Mouse (Mus musculus): ENCODE results near the gene Arhgap15. TPM values are rescaled to one million over a fixed set of nuclear protein-coding genes. Genes with fewer than 3 reads are reported as not detected.

Gene Arhgap15
- total RNA-seq, 1 experiment, result not detected

GRCm38 (mm10) chr2:44103321-44103720 lies 354.7 kb downstream of the Arhgap15 start:
- H3K4me1 ChIP-seq (ENCODE audit: control insufficient read depth in 2 of 2, insufficient read depth in 2 of 2, low read length in 2 of 2, poor library complexity in 1 of 2), result no peaks in the 10 kb centered on the region
- no peaks in the 10 kb centered on the region for H3K9me3 ChIP-seq (ENCODE audit: control insufficient read depth, insufficient read depth, low read depth, low read length)
- in situ Hi-C loops (cut with MboI; ENCODE audit: low sequenced_read_pairs in 2 of 2, unreplicated experiment in 2 of 2), result no loop called here
- no peaks in the 10 kb centered on the region for H3K36me3 ChIP-seq (ENCODE audit: control insufficient read depth, insufficient read depth, low read length, poor library complexity, severe bottlenecking)
- no peak overlapping the region for H3K4me3 ChIP-seq (ENCODE audit: insufficient read depth in 1 of 2, low read depth in 1 of 2, low read length in 2 of 2, poor library complexity in 1 of 2, severe bottlenecking in 1 of 2)
- DNase-seq (ENCODE audit: low read depth, low spot score), result no peak
- TF ChIP-seq HCFC1 (IDR thresholded peaks at IDR 0.05; ENCODE audit: borderline replicate concordance, insufficient read depth, low read length) (no peak), CHD2 (IDR thresholded peaks at IDR 0.05; ENCODE audit: low read depth, low read length) (no peak), ZC3H11A (IDR thresholded peaks at IDR 0.05; ENCODE audit: borderline replicate concordance, low read depth, low read length) (no peak)
- H3K9ac ChIP-seq (ENCODE audit: insufficient read depth, low read depth, low read length, poor library complexity, severe bottlenecking), result no peak overlapping the region
- no peak overlapping the region for H3K27ac ChIP-seq (ENCODE audit: insufficient read depth, low read depth, low read length, poor library complexity, severe bottlenecking)

DNA sequence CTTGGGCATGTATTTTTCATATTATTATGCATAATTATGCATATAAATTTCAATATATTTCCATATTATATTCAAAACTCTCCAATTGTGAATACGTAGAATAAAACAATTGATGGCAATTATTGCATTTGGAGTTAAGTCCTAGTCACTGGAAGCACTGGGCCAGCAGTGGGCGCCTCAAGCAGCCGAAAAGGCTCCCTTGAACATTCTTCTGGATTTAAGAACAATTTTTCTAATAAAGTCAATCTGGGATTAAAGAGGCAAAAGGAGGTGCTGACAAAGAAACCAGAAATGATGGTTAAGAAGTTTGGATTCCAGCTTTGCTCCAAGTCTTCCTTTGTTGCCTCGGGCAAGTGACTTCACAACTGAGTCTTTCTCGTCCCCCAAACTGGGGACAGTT lies 355.1 kb downstream of the Arhgap15 start:
- Histone ChIP-seq H3K36me3 (ENCODE audit: control insufficient read depth, insufficient read depth, low read length, poor library complexity, severe bottlenecking) (no peaks in the 10 kb centered on the region), H3K9ac (ENCODE audit: insufficient read depth, low read depth, low read length, poor library complexity, severe bottlenecking) (no peak overlapping the region), H3K4me3 (ENCODE audit: insufficient read depth in 1 of 2, low read depth in 1 of 2, low read length in 2 of 2, poor library complexity in 1 of 2, severe bottlenecking in 1 of 2) (no peak overlapping the region), H3K27ac (ENCODE audit: insufficient read depth, low read depth, low read length, poor library complexity, severe bottlenecking) (no peak overlapping the region), H3K4me1 (ENCODE audit: control insufficient read depth in 2 of 2, insufficient read depth in 2 of 2, low read length in 2 of 2, poor library complexity in 1 of 2) (no peaks in the 10 kb centered on the region), H3K9me3 (ENCODE audit: control insufficient read depth, insufficient read depth, low read depth, low read length) (no peaks in the 10 kb centered on the region)
- TF ChIP-seq MAFK (IDR thresholded peaks at IDR 0.05; ENCODE audit: insufficient read depth, low read depth, low read length), result no peak
- no peak for TF ChIP-seq ZNF384 (IDR thresholded peaks at IDR 0.05; ENCODE audit: low read depth, low read length)
- TF ChIP-seq ZC3H11A (IDR thresholded peaks at IDR 0.05; ENCODE audit: borderline replicate concordance, low read depth, low read length), result no peak
- no peak for TF ChIP-seq CHD2 (IDR thresholded peaks at IDR 0.05; ENCODE audit: low read depth, low read length)
- no peak for TF ChIP-seq HCFC1 (IDR thresholded peaks at IDR 0.05; ENCODE audit: borderline replicate concordance, insufficient read depth, low read length)
- in situ Hi-C loops (cut with MboI; ENCODE audit: low sequenced_read_pairs in 2 of 2, unreplicated experiment in 2 of 2), result no loop called here
- DNase-seq (ENCODE audit: low read depth, low spot score), result no peak

DNA sequence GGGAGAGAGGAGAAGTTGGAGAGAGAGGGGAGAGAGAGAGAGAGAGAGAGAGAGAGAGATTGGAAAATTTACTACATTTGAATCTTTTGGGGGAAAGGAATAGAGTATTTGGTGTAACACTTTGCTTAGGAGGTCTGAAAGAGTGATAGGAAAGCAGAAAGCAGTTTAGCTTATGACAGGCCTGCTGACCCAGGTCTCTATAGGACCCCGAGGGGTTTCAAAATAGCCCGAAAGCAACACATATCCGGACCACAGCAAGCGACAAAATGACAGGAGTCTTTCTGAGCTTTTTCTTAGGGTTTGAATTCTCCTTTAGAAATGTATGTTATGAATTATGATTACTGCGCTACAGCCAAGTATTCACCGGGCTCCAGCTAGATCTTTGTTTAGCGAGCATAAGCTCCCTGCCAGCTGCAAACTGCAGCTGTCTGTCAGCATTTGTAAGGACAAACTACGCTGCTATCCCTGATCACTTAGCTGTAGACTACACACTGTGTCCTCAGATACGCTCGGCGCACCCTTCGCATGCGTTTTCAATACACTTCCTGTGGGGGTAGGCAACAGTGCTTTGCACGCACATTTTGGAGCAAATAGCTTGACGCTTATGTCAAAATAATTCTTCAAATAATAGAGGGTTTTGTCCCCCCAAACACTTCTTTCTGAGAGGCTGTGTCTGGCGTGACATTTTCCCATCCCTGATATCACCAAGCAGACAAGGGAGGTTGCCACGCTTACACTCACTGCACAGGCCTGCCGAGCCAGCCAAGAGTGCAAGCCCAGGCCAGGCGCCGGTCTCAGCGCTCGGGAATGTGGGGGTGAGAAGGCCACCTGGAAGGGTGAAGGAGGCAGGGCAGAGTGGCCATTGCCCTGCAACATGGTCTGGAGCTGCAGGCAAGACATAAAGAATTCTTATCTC lies 355.9 kb downstream of the Arhgap15 start:
- Histone ChIP-seq H3K27ac (ENCODE audit: insufficient read depth, low read depth, low read length, poor library complexity, severe bottlenecking) (no peak overlapping the region), H3K36me3 (ENCODE audit: control insufficient read depth, insufficient read depth, low read length, poor library complexity, severe bottlenecking) (no peaks in the 10 kb centered on the region), H3K4me3 (ENCODE audit: insufficient read depth in 1 of 2, low read depth in 1 of 2, low read length in 2 of 2, poor library complexity in 1 of 2, severe bottlenecking in 1 of 2) (0 out of 4 replicates have a peak overlapping the region, but pooled peaks of 1 of the 2 experiments have one; percentile 8), H3K9me3 (ENCODE audit: control insufficient read depth, insufficient read depth, low read depth, low read length) (no peaks in the 10 kb centered on the region), H3K4me1 (ENCODE audit: control insufficient read depth in 2 of 2, insufficient read depth in 2 of 2, low read length in 2 of 2, poor library complexity in 1 of 2) (no peaks in the 10 kb centered on the region), H3K9ac (ENCODE audit: insufficient read depth, low read depth, low read length, poor library complexity, severe bottlenecking) (no peak overlapping the region)
- TF ChIP-seq ZC3H11A (IDR thresholded peaks at IDR 0.05; ENCODE audit: borderline replicate concordance, low read depth, low read length) (no peak), HCFC1 (IDR thresholded peaks at IDR 0.05; ENCODE audit: borderline replicate concordance, insufficient read depth, low read length) (no peak), ZNF384 (IDR thresholded peaks at IDR 0.05; ENCODE audit: low read depth, low read length) (no peak), CHD2 (IDR thresholded peaks at IDR 0.05; ENCODE audit: low read depth, low read length) (no peak), MAFK (IDR thresholded peaks at IDR 0.05; ENCODE audit: insufficient read depth, low read depth, low read length) (no peak)
- in situ Hi-C loops (cut with MboI; ENCODE audit: low sequenced_read_pairs in 2 of 2, unreplicated experiment in 2 of 2), result no loop called here
- DNase-seq (ENCODE audit: low read depth, low spot score), result no peak

- no peak overlapping the region for H3K9ac ChIP-seq (ENCODE audit: insufficient read depth, low read depth, low read length, poor library complexity, severe bottlenecking)
Observed at GRCm38 (mm10) chr2:44105198-44105555, 356.6 kb downstream of the Arhgap15 start.

More at GRCm38 (mm10) chr2:44105198-44105555, 356.6 kb downstream of the Arhgap15 start:
- DNase-seq (ENCODE audit: low read depth, low spot score), result no peak
- Histone ChIP-seq H3K9me3 (ENCODE audit: control insufficient read depth, insufficient read depth, low read depth, low read length) (no peaks in the 10 kb centered on the region), H3K36me3 (ENCODE audit: control insufficient read depth, insufficient read depth, low read length, poor library complexity, severe bottlenecking) (no peaks in the 10 kb centered on the region), H3K4me3 (ENCODE audit: insufficient read depth in 1 of 2, low read depth in 1 of 2, low read length in 2 of 2, poor library complexity in 1 of 2, severe bottlenecking in 1 of 2) (0 out of 4 replicates have a peak overlapping the region, but pooled peaks of 1 of the 2 experiments have one; percentile 8), H3K4me1 (ENCODE audit: control insufficient read depth in 2 of 2, insufficient read depth in 2 of 2, low read length in 2 of 2, poor library complexity in 1 of 2) (no peaks in the 10 kb centered on the region), H3K27ac (ENCODE audit: insufficient read depth, low read depth, low read length, poor library complexity, severe bottlenecking) (no peak overlapping the region)
- no peak for TF ChIP-seq HCFC1 (IDR thresholded peaks at IDR 0.05; ENCODE audit: borderline replicate concordance, insufficient read depth, low read length)
- no peak for TF ChIP-seq ZNF384 (IDR thresholded peaks at IDR 0.05; ENCODE audit: low read depth, low read length)
- no peak for TF ChIP-seq CHD2 (IDR thresholded peaks at IDR 0.05; ENCODE audit: low read depth, low read length)
- TF ChIP-seq ZC3H11A (IDR thresholded peaks at IDR 0.05; ENCODE audit: borderline replicate concordance, low read depth, low read length), result no peak
- no peak for TF ChIP-seq MAFK (IDR thresholded peaks at IDR 0.05; ENCODE audit: insufficient read depth, low read depth, low read length)
- in situ Hi-C loops (cut with MboI; ENCODE audit: low sequenced_read_pairs in 2 of 2, unreplicated experiment in 2 of 2), result no loop called here
